Mouse (Mus musculus) testis, adult 2 months (tissue): Measurements from ENCODE around the gene Tmcc2.

Experiments used
- CTCF ChIP-seq: fragments of 200-500 bp; IDR thresholded peaks from 2 replicates; pipeline ENCODE4 v1.5.1; 2012; ENCODE audit warnings: low read depth, mild to moderate bottlenecking, inconsistent platforms, low read length, moderate library complexity; ENCODE audit not compliant: control insufficient read depth, insufficient read depth, insufficient replicate concordance
- POLR2A ChIP-seq: fragments of 200-500 bp; IDR thresholded peaks from 2 replicates; pipeline ENCODE4 v1.6.1; 2012; ENCODE audit warnings: low read depth, mild to moderate bottlenecking, inconsistent platforms, low read length, moderate library complexity; ENCODE audit not compliant: control insufficient read depth

DNA sequence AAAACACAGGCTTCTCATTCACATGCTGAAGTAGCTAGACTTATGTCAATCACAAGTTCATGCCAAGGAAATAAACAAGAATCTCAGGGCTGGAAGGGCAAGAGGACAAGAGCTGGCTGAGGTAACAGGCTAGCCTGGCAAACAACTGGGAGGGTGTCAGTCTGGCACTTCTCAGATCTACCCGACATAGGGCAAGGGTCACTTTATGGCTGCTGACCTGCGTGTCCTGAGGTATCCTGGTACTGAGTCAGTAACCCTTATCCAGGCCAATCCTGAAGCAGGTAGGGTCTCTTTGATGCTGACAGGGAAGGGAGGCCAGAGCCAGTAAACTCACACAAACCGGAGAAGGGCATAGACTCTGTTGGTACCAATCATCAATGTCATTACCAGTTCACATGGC, 62.5 kb downstream of the Tmcc2 start:
- TF ChIP-seq CTCF (no peak), POLR2A (no peak)
